Mouse (Mus musculus) lung, postnatal 4 days (tissue): Measurements from ENCODE around the gene Brca1.
"Not testable (repeated sequence)": the region's sequence is repeated elsewhere in the genome, so short reads cannot be mapped to it uniquely, and the experiment has no call there.

Experiments
- DNase-seq, 2 experiments: peaks; one replicate each; pipeline ENCODE4 v3.0.0; 2021

Brca1 gene

GRCm38 (mm10) chr11:101448274-101448746 is 103.4 kb downstream of the Brca1 start, which contains the start of gene Ifi35:
Gene Ifi35 (plus strand): TSS chr11:101448407.
- DNase-seq = peak; percentile 85 to 86

- DNase-seq = no peak
These were observed 104.0 kb downstream of the Brca1 start for GRCm38 (mm10) chr11:101447786-101448185.

GRCm38 (mm10) chr11:101446860-101447259 is 104.9 kb downstream of the Brca1 start:
- DNase-seq = not testable (repeated sequence)

GRCm38 (mm10) chr11:101446319-101446718 is 105.4 kb downstream of the Brca1 start:
- DNase-seq = no peak

- DNase-seq = no peak
These were observed 109.0 kb downstream of the Brca1 start for GRCm38 (mm10) chr11:101442760-101443159.

GRCm38 (mm10) chr11:101442127-101442693 is 109.5 kb downstream of the Brca1 start, which contains the start of gene Rpl27:
Gene Rpl27 (plus strand): TSS chr11:101442298.
- peak; percentile 97 to 99 for DNase-seq

- not testable (repeated sequence) for DNase-seq
These were observed 110.2 kb downstream of the Brca1 start for GRCm38 (mm10) chr11:101441450-101442126.
